Mouse (Mus musculus): Measurements from ENCODE around the gene Olfr1166. TPM values are rescaled to one million over a fixed set of nuclear protein-coding genes. Genes with fewer than 3 reads are reported as not detected.
"Not testable (repeated sequence)": the region's sequence is repeated elsewhere in the genome, so short reads cannot be mapped to it uniquely, and the experiment has no call there.

The Olfr1166 gene
- polyA plus RNA-seq (2016; fragmentation: Nextera tagmentation; extraction: Ambion mirVana), result not detected in 2 replicates

- H3K36me3 ChIP-seq, result no peaks in the 10 kb centered on the region
- H3K27ac ChIP-seq (replicated peaks), result no peak within 1 kb of the TSS
- no peak within 1 kb of the TSS for H3K4me2 ChIP-seq (replicated peaks)
- H3K9ac ChIP-seq (replicated peaks), result no peak within 1 kb of the TSS
- 92% methylated on average over 1 of the region's 1 CpGs for WGBS
- no peak within 1 kb of the TSS for H3K4me3 ChIP-seq
- H3K27me3 ChIP-seq, result no peaks in the 10 kb centered on the region
- no peaks in the 10 kb centered on the region for H3K4me1 ChIP-seq
- ATAC-seq (ENCODE audit: low FRiP score, low read depth), result no peak
- H3K9me3 ChIP-seq, result no peaks in the 10 kb centered on the region
Measured at GRCm38 (mm10) chr2:88128172-88128571, at the start of gene Olfr1166. Gene Olfr1166, minus strand, starts transcription at chr2:88128272.

- H3K27ac ChIP-seq (replicated peaks); H3K36me3 ChIP-seq; H3K9ac ChIP-seq (replicated peaks); ATAC-seq (ENCODE audit: low FRiP score, low read depth); H3K4me1 ChIP-seq; H3K27me3 ChIP-seq; H3K4me2 ChIP-seq (replicated peaks); H3K4me3 ChIP-seq; H3K9me3 ChIP-seq: not testable (repeated sequence)
- WGBS, result 86% methylated on average over 1 of the region's 1 CpGs
Measured at GRCm38 (mm10) chr2:88155093-88155492, 27.0 kb upstream of the Olfr1166 start, which contains the start of gene Olfr1167. Gene Olfr1167, minus strand, starts transcription at chr2:88155193.

GRCm38 (mm10) chr2:88093866-88094265 is 34.2 kb downstream of the Olfr1166 start, which contains the start of gene Olfr1164:
Gene Olfr1164, minus strand, starts transcription at chr2:88093966.
- H3K27ac ChIP-seq (replicated peaks), result no peak within 1 kb of the TSS
- no peaks in the 10 kb centered on the region for H3K4me1 ChIP-seq
- H3K4me3 ChIP-seq, result no peak within 1 kb of the TSS
- H3K27me3 ChIP-seq, result no peaks in the 10 kb centered on the region
- ATAC-seq (ENCODE audit: low FRiP score, low read depth), result no peak
- H3K9ac ChIP-seq (replicated peaks), result no peak within 1 kb of the TSS
- WGBS, result 77% methylated on average over 4 of the region's 4 CpGs
- H3K9me3 ChIP-seq, result no peaks in the 10 kb centered on the region
- no peaks in the 10 kb centered on the region for H3K36me3 ChIP-seq
- H3K4me2 ChIP-seq (replicated peaks), result no peak within 1 kb of the TSS

Other genes starting within 250 kb of the Olfr1166 start
- not detected in 2 replicates for gene Olfr1153, start 233.3 kb downstream of the Olfr1166 start, polyA plus RNA-seq (2016; fragmentation: Nextera tagmentation; extraction: Ambion mirVana)
- gene Olfr1154, start 223.1 kb downstream of the Olfr1166 start, polyA plus RNA-seq (2016; fragmentation: Nextera tagmentation; extraction: Ambion mirVana), result not detected in 2 replicates
- gene Olfr1155, start 183.1 kb downstream of the Olfr1166 start, polyA plus RNA-seq (2016; fragmentation: Nextera tagmentation; extraction: Ambion mirVana), result not detected in 2 replicates
- not detected in 2 replicates for gene Olfr1156, start 175.2 kb downstream of the Olfr1166 start, polyA plus RNA-seq (2016; fragmentation: Nextera tagmentation; extraction: Ambion mirVana)
- not detected in 2 replicates for gene Olfr1157, start 160.0 kb downstream of the Olfr1166 start, polyA plus RNA-seq (2016; fragmentation: Nextera tagmentation; extraction: Ambion mirVana)
- not detected in 2 replicates for gene Olfr74, start 153.6 kb downstream of the Olfr1166 start, polyA plus RNA-seq (2016; fragmentation: Nextera tagmentation; extraction: Ambion mirVana)
- gene Olfr1158, start 138.2 kb downstream of the Olfr1166 start, polyA plus RNA-seq (2016; fragmentation: Nextera tagmentation; extraction: Ambion mirVana), result not detected in 2 replicates
- gene Olfr1160, start 120.0 kb downstream of the Olfr1166 start, polyA plus RNA-seq (2016; fragmentation: Nextera tagmentation; extraction: Ambion mirVana), result not detected in 2 replicates
- not detected in 2 replicates for gene Olfr1161, start 105.5 kb downstream of the Olfr1166 start, polyA plus RNA-seq (2016; fragmentation: Nextera tagmentation; extraction: Ambion mirVana)
- not detected in 2 replicates for gene Olfr73, start 90.6 kb downstream of the Olfr1166 start, polyA plus RNA-seq (2016; fragmentation: Nextera tagmentation; extraction: Ambion mirVana)
- not detected in 2 replicates for gene Olfr1162, start 77.1 kb downstream of the Olfr1166 start, polyA plus RNA-seq (2016; fragmentation: Nextera tagmentation; extraction: Ambion mirVana)
- not detected in 2 replicates for gene Olfr1163, start 56.4 kb downstream of the Olfr1166 start, polyA plus RNA-seq (2016; fragmentation: Nextera tagmentation; extraction: Ambion mirVana)
- gene Olfr1164, start 34.3 kb downstream of the Olfr1166 start, polyA plus RNA-seq (2016; fragmentation: Nextera tagmentation; extraction: Ambion mirVana), result not detected in 2 replicates
- gene Olfr1167, start 26.9 kb upstream of the Olfr1166 start, polyA plus RNA-seq (2016; fragmentation: Nextera tagmentation; extraction: Ambion mirVana), result not detected in 2 replicates
- not detected in 2 replicates for gene Olfr1168, start 53.6 kb upstream of the Olfr1166 start, polyA plus RNA-seq (2016; fragmentation: Nextera tagmentation; extraction: Ambion mirVana)
- not detected in 2 replicates for gene Olfr1170, start 100.1 kb upstream of the Olfr1166 start, polyA plus RNA-seq (2016; fragmentation: Nextera tagmentation; extraction: Ambion mirVana)
- gene Olfr1173, start 151.6 kb upstream of the Olfr1166 start, polyA plus RNA-seq (2016; fragmentation: Nextera tagmentation; extraction: Ambion mirVana), result not detected in 2 replicates
- gene Olfr1174-ps, start 186.9 kb upstream of the Olfr1166 start, polyA plus RNA-seq (2016; fragmentation: Nextera tagmentation; extraction: Ambion mirVana), result not detected in 2 replicates
- gene Olfr1175-ps, start 198.9 kb upstream of the Olfr1166 start, polyA plus RNA-seq (2016; fragmentation: Nextera tagmentation; extraction: Ambion mirVana), result not detected in 2 replicates
- not detected in 2 replicates for gene Olfr1176, start 208.4 kb upstream of the Olfr1166 start, polyA plus RNA-seq (2016; fragmentation: Nextera tagmentation; extraction: Ambion mirVana)
- gene Olfr1177-ps, start 218.2 kb upstream of the Olfr1166 start, polyA plus RNA-seq (2016; fragmentation: Nextera tagmentation; extraction: Ambion mirVana), result not detected in 2 replicates